Mouse (Mus musculus) granulocyte monocyte progenitor cell, adult 5-6 weeks (primary cell): ENCODE results near the gene Elf1. TPM values are rescaled to one million over a fixed set of nuclear protein-coding genes. Genes with fewer than 3 reads are reported as not detected.

Experiments used
- ATAC-seq: replicated peaks from 2 replicates; pipeline ENCODE4 v1.8.0; 2016; ENCODE audit warnings: mild to moderate bottlenecking, moderate TSS enrichment, inconsistent platforms; ENCODE audit not compliant: poor library complexity, severe bottlenecking
- total RNA-seq, 2 experiments: library from RNA; stranded (forward) in 1 of 2; stranded (reverse) in 1 of 2; fragments of 200-712, 200-1000 nt in 1 of 2; fragments of >200 nt in 1 of 2; fragmentation: Nextera tagmentation in 1 of 2; gene quantifications; 2 replicates each; pipeline ENCODE4 v1.2.3; 2014 to 2017

The Elf1 gene
- total RNA-seq, 2 experiments from 2014 or later, result 98.6 to 178 TPM

GRCm38 (mm10) chr14:79488531-79488930 is 7.5 kb downstream of the Elf1 start:
- no peak for ATAC-seq

- ATAC-seq, result no peak
Measured at GRCm38 (mm10) chr14:79489150-79489549, 8.2 kb downstream of the Elf1 start.

- ATAC-seq, result no peak
Measured at GRCm38 (mm10) chr14:79490246-79490645, 9.3 kb downstream of the Elf1 start.

GRCm38 (mm10) chr14:79494349-79494748 is 13.4 kb downstream of the Elf1 start:
- no peak for ATAC-seq

GRCm38 (mm10) chr14:79499326-79499725 is 18.3 kb downstream of the Elf1 start:
- ATAC-seq, result peak; percentile 96

- no peak for ATAC-seq
Measured at GRCm38 (mm10) chr14:79500756-79501155, 19.8 kb downstream of the Elf1 start.

GRCm38 (mm10) chr14:79503371-79504075 is 22.5 kb downstream of the Elf1 start:
- ATAC-seq, result peak; percentile 25; the same call in 1 of the 2 replicates

GRCm38 (mm10) chr14:79504246-79505006 is 23.4 kb downstream of the Elf1 start:
- no peak for ATAC-seq

GRCm38 (mm10) chr14:79506207-79506606 is 25.2 kb downstream of the Elf1 start:
- no peak for ATAC-seq

GRCm38 (mm10) chr14:79507846-79508245 is 26.9 kb downstream of the Elf1 start:
- no peak for ATAC-seq

GRCm38 (mm10) chr14:79508662-79509305 is 27.8 kb downstream of the Elf1 start:
- no peak for ATAC-seq

- 0 out of 2 replicates have a peak, but pooled peaks have one; percentile 17 for ATAC-seq
Measured at GRCm38 (mm10) chr14:79511521-79511920, 30.5 kb downstream of the Elf1 start.

GRCm38 (mm10) chr14:79513951-79514350 is 33.0 kb downstream of the Elf1 start:
- no peak for ATAC-seq

GRCm38 (mm10) chr14:79515100-79515499 is 34.1 kb downstream of the Elf1 start:
- peak; percentile 1; the same call in 1 of the 2 replicates for ATAC-seq

GRCm38 (mm10) chr14:79515511-79516242 is 34.7 kb downstream of the Elf1 start:
- ATAC-seq, result peak; percentile 77

GRCm38 (mm10) chr14:79516243-79516610 is 35.2 kb downstream of the Elf1 start:
- ATAC-seq, result peak; percentile 26

GRCm38 (mm10) chr14:79516751-79517150 is 35.8 kb downstream of the Elf1 start:
- ATAC-seq, result no peak

GRCm38 (mm10) chr14:79517185-79517740 is 36.3 kb downstream of the Elf1 start:
- no peak for ATAC-seq

GRCm38 (mm10) chr14:79518123-79518522 is 37.1 kb downstream of the Elf1 start:
- ATAC-seq, result no peak
